Mouse (Mus musculus): ENCODE data around the gene Nfia. TPM values are rescaled to one million over a fixed set of nuclear protein-coding genes. Genes with fewer than 3 reads are reported as not detected.

Gene Nfia
- total RNA-seq, 2 experiments from 2014 or later: 2.7 to 21.8 TPM

- peak; percentile 64 for ATAC-seq (replicated peaks; ENCODE audit: low FRiP score, poor library complexity, severe bottlenecking)
These were observed 147.9 kb downstream of the Nfia start for GRCm38 (mm10) chr4:97920287-97921079.

- ATAC-seq (replicated peaks; ENCODE audit: low FRiP score, poor library complexity, severe bottlenecking): no peak
These were observed 149.1 kb downstream of the Nfia start for GRCm38 (mm10) chr4:97921682-97922081.

GRCm38 (mm10) chr4:97923248-97923647 is 150.7 kb downstream of the Nfia start:
- ATAC-seq (replicated peaks; ENCODE audit: low FRiP score, poor library complexity, severe bottlenecking): peak; percentile 68

- peak; percentile 71 for ATAC-seq (replicated peaks; ENCODE audit: low FRiP score, poor library complexity, severe bottlenecking)
These were observed 151.4 kb downstream of the Nfia start for GRCm38 (mm10) chr4:97923876-97924316.

- ATAC-seq (replicated peaks; ENCODE audit: low FRiP score, poor library complexity, severe bottlenecking): no peak
These were observed 151.9 kb downstream of the Nfia start for GRCm38 (mm10) chr4:97924414-97924813.

- no peak for ATAC-seq (replicated peaks; ENCODE audit: low FRiP score, poor library complexity, severe bottlenecking)
These were observed 152.3 kb downstream of the Nfia start for GRCm38 (mm10) chr4:97924855-97925254.

GRCm38 (mm10) chr4:97925644-97926043 is 153.1 kb downstream of the Nfia start:
- ATAC-seq (replicated peaks; ENCODE audit: low FRiP score, poor library complexity, severe bottlenecking): no peak

GRCm38 (mm10) chr4:97926607-97927308 is 154.2 kb downstream of the Nfia start:
- no peak for ATAC-seq (replicated peaks; ENCODE audit: low FRiP score, poor library complexity, severe bottlenecking)

GRCm38 (mm10) chr4:97927309-97927656 is 154.7 kb downstream of the Nfia start:
- no peak for ATAC-seq (replicated peaks; ENCODE audit: low FRiP score, poor library complexity, severe bottlenecking)

GRCm38 (mm10) chr4:97936371-97936770 is 163.8 kb downstream of the Nfia start:
- ATAC-seq (replicated peaks; ENCODE audit: low FRiP score, poor library complexity, severe bottlenecking): no peak

- ATAC-seq (replicated peaks; ENCODE audit: low FRiP score, poor library complexity, severe bottlenecking): no peak
These were observed 164.4 kb downstream of the Nfia start for GRCm38 (mm10) chr4:97936912-97937311.

- ATAC-seq (replicated peaks; ENCODE audit: low FRiP score, poor library complexity, severe bottlenecking): no peak
These were observed 167.0 kb downstream of the Nfia start for GRCm38 (mm10) chr4:97939492-97939891.

- no peak for ATAC-seq (replicated peaks; ENCODE audit: low FRiP score, poor library complexity, severe bottlenecking)
These were observed 167.5 kb downstream of the Nfia start for GRCm38 (mm10) chr4:97939920-97940520.

GRCm38 (mm10) chr4:97941616-97942015 is 169.1 kb downstream of the Nfia start:
- ATAC-seq (replicated peaks; ENCODE audit: low FRiP score, poor library complexity, severe bottlenecking): no peak

- no peak for ATAC-seq (replicated peaks; ENCODE audit: low FRiP score, poor library complexity, severe bottlenecking)
These were observed 171.8 kb downstream of the Nfia start for GRCm38 (mm10) chr4:97944309-97944708.

- no peak for ATAC-seq (replicated peaks; ENCODE audit: low FRiP score, poor library complexity, severe bottlenecking)
These were observed 174.9 kb downstream of the Nfia start for GRCm38 (mm10) chr4:97947484-97947883.

- no peak for ATAC-seq (replicated peaks; ENCODE audit: low FRiP score, poor library complexity, severe bottlenecking)
These were observed 175.7 kb downstream of the Nfia start for GRCm38 (mm10) chr4:97948250-97948649.

- no peak for ATAC-seq (replicated peaks; ENCODE audit: low FRiP score, poor library complexity, severe bottlenecking)
These were observed 178.0 kb downstream of the Nfia start for GRCm38 (mm10) chr4:97950341-97951071.

- no peak for ATAC-seq (replicated peaks; ENCODE audit: low FRiP score, poor library complexity, severe bottlenecking)
These were observed 181.4 kb downstream of the Nfia start for GRCm38 (mm10) chr4:97953886-97954285.

- ATAC-seq (replicated peaks; ENCODE audit: low FRiP score, poor library complexity, severe bottlenecking): no peak
These were observed 185.6 kb downstream of the Nfia start for GRCm38 (mm10) chr4:97958121-97958520.

All from erythroid progenitor cell, adult 5-6 weeks (primary cell).